Mouse (Mus musculus): ENCODE data around the gene Dcaf15.

Dcaf15 gene

GRCm38 (mm10) chr8:84104697-84105609, at the start of gene Dcaf15:
Dcaf15 (minus strand) TSS chr8:84104768.
- DNase-seq (ENCODE audit: low spot score): peak; percentile 95

- DNase-seq (ENCODE audit: low spot score): no peak
Observed at GRCm38 (mm10) chr8:84149181-84149580, 44.6 kb upstream of the Dcaf15 start.

GRCm38 (mm10) chr8:84148531-84148850, 43.9 kb upstream of the Dcaf15 start:
- DNase-seq (ENCODE audit: low spot score): no peak

GRCm38 (mm10) chr8:84147769-84148530, 43.4 kb upstream of the Dcaf15 start, which contains the start of the genes Cc2d1a and 4930432K21Rik:
Cc2d1a (minus strand) TSS chr8:84147936.
4930432K21Rik (plus strand) TSS chr8:84148025.
- peak; percentile 93 for DNase-seq (ENCODE audit: low spot score)

- no peak for DNase-seq (ENCODE audit: low spot score)
Observed at GRCm38 (mm10) chr8:84147324-84147766, 42.8 kb upstream of the Dcaf15 start.

- DNase-seq (ENCODE audit: low spot score): no peak
Observed at GRCm38 (mm10) chr8:84144636-84145245, 40.2 kb upstream of the Dcaf15 start.

GRCm38 (mm10) chr8:84140838-84141237, 36.3 kb upstream of the Dcaf15 start:
- DNase-seq (ENCODE audit: low spot score): no peak

- no peak for DNase-seq (ENCODE audit: low spot score)
Observed at GRCm38 (mm10) chr8:84137848-84138247, 33.3 kb upstream of the Dcaf15 start.

GRCm38 (mm10) chr8:84132225-84132624, 27.7 kb upstream of the Dcaf15 start:
- no peak for DNase-seq (ENCODE audit: low spot score)

GRCm38 (mm10) chr8:84130806-84131205, 26.2 kb upstream of the Dcaf15 start:
- no peak for DNase-seq (ENCODE audit: low spot score)

- no peak for DNase-seq (ENCODE audit: low spot score)
Observed at GRCm38 (mm10) chr8:84128277-84128676, 23.7 kb upstream of the Dcaf15 start.

GRCm38 (mm10) chr8:84127202-84127901, 22.8 kb upstream of the Dcaf15 start:
- no peak for DNase-seq (ENCODE audit: low spot score)

- no peak for DNase-seq (ENCODE audit: low spot score)
Observed at GRCm38 (mm10) chr8:84126742-84127141, 22.2 kb upstream of the Dcaf15 start.

- no peak for DNase-seq (ENCODE audit: low spot score)
Observed at GRCm38 (mm10) chr8:84125656-84126055, 21.1 kb upstream of the Dcaf15 start, which contains the start of gene Podnl1. Podnl1 (plus strand) TSS chr8:84125989.

- DNase-seq (ENCODE audit: low spot score): no peak
Observed at GRCm38 (mm10) chr8:84122151-84122550, 17.6 kb upstream of the Dcaf15 start.

GRCm38 (mm10) chr8:84115646-84116045, 11.1 kb upstream of the Dcaf15 start:
- DNase-seq (ENCODE audit: low spot score): no peak

GRCm38 (mm10) chr8:84106216-84107040, 1.9 kb upstream of the Dcaf15 start:
- DNase-seq (ENCODE audit: low spot score): no peak

GRCm38 (mm10) chr8:84105676-84106075, 1.1 kb upstream of the Dcaf15 start:
- DNase-seq (ENCODE audit: low spot score): no peak

GRCm38 (mm10) chr8:84104221-84104620, 347 bp downstream of the Dcaf15 start:
- no peak for DNase-seq (ENCODE audit: low spot score)

GRCm38 (mm10) chr8:84103601-84104000, 967 bp downstream of the Dcaf15 start:
- DNase-seq (ENCODE audit: low spot score): no peak

Data from ovary, postnatal 36 days (tissue).